Mouse (Mus musculus) small intestine, adult 2 months (tissue): ENCODE measurements around the gene Rara.

Source experiments
- CTCF ChIP-seq: fragments of 200-500 bp; IDR thresholded peaks from 2 replicates; pipeline ENCODE4 v1.5.1; 2012; ENCODE audit warnings: low read depth, mild to moderate bottlenecking, control low read depth, inconsistent platforms, low read length, moderate library complexity, mixed read lengths; ENCODE audit not compliant: insufficient replicate concordance, insufficient read length; ENCODE audit errors: extremely low read depth
- POLR2A ChIP-seq: fragments of 200-500 bp; IDR thresholded peaks from 2 replicates; pipeline ENCODE4 v1.6.1; 2012; ENCODE audit warnings: low read depth, mild to moderate bottlenecking, control low read depth, inconsistent platforms, low read length, moderate library complexity

DNA sequence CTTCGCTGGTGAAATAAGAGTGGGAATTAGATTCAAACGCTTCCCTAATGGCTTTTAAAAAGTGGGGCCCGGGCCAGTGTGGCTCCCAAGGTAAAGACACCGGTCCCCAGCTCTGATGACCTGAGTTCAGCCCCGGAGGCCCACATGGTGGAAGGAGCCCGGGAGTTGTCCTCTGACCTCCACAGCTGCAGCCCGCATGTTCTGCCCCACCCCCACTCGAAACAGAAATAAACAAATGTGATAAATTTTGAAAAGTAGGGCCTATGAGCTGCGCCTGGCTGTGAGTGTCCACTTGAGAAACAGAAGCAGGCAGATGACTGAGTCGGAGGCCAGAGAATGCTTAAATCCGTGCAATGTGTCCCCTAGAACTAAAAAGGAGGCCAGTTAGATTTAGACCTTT, 13.4 kb upstream of the Rara start:
- TF ChIP-seq POLR2A: no peak
- TF ChIP-seq CTCF: no peak
